Mouse (Mus musculus): ENCODE results near the gene Lipt1.
A peak's percentile ranks its signal among the peaks of the same experiment; 100 is the strongest.

Gene Lipt1

GRCm38 (mm10) chr1:37900288-37900687, 28.8 kb downstream of the Lipt1 start:
- DNase-seq = no peak

- DNase-seq = peak; percentile 27
Measured at GRCm38 (mm10) chr1:37903178-37903577, 31.6 kb downstream of the Lipt1 start.

GRCm38 (mm10) chr1:37912751-37913150, 41.2 kb downstream of the Lipt1 start:
- DNase-seq = no peak

GRCm38 (mm10) chr1:37916393-37916792, 44.9 kb downstream of the Lipt1 start, which contains the start of gene Lyg2:
Gene Lyg2 (minus strand): TSS chr1:37916493.
- no peak for DNase-seq

GRCm38 (mm10) chr1:37917666-37918065, 46.1 kb downstream of the Lipt1 start:
- DNase-seq = no peak

GRCm38 (mm10) chr1:37918096-37918495, 46.6 kb downstream of the Lipt1 start:
- DNase-seq = no peak

- peak; percentile 7 for DNase-seq
Measured at GRCm38 (mm10) chr1:37922536-37922935, 51.0 kb downstream of the Lipt1 start.
